Mouse (Mus musculus) layer of hippocampus, adult 18-20 months (tissue): ENCODE measurements around the gene Gm8890. TPM values are rescaled to one million over a fixed set of nuclear protein-coding genes. Genes with fewer than 3 reads are reported as not detected.
"Not testable (repeated sequence)": the region's sequence is repeated elsewhere in the genome, so short reads cannot be mapped to it uniquely, and the experiment has no call there.

Source experiments
- DNase-seq, 2 experiments: peaks; one replicate each; pipeline ENCODE4 v3.0.0; 2022; ENCODE audit warnings: low spot score in 2 of 2
- long read RNA-seq: library from polyadenylated mRNA; stranded (forward); transcript quantifications from one replicate; pipeline ENCODE4 v2.0.0, GENCODE M21; 2021
- total RNA-seq, 2 experiments: library from RNA; stranded (reverse); gene quantifications; 2 replicates each; pipeline ENCODE4 v1.2.3; 2021

Gm8890 gene
- total RNA-seq: not detected
- long read RNA-seq: 0 reads

DNA sequence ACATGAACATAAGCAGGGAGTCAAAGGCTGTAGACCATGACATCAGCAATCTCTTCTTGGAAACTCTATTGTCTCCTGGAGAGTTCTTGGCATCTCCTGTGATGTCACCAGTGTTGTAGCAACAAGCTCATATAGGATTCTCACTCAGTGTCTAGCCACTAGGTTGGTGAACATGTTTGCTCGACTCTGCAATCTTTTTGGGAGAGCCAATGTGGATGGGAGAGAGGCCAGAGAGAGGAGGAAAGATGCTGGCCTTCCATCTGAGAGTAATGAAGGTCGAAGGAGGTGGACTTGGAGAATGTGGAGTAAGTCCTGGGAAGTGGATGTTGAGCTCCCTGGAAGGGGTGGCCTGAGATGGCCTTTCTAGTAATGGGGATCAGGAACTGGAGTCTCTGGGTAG is at the start of gene Gm8890:
Gene Gm8890, plus strand, starts transcription at position 301 of the 400 bp plus-strand sequence.
- not testable (repeated sequence) for DNase-seq

DNA sequence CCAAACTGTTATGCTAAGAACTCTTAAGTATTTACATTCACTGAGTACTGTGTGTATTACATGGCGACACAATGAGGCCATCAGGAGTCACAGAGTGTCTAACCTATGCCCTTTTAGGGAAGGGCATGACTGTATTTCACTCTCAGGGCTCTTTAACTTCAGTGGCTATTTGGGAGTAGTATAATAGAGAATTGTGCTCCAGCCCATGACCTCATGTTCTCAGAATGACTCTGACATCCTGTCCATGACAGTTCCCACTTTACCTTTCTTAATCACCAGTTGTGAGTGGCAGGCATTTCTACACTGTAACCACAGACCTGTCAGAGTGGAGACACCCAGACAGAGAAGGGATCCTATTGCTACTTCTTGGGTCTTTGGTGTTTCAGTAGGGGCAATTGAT is 388 bp downstream of the Gm8890 start:
- not testable (repeated sequence) for DNase-seq

Other genes with a start within 250 kb of the Gm8890 start
- not detected for gene Gm8879, start 128.4 kb upstream of the Gm8890 start, total RNA-seq
- not detected for gene Gm5861, start 73.0 kb upstream of the Gm8890 start, total RNA-seq
- not detected for gene Speer1, start 85.5 kb downstream of the Gm8890 start, total RNA-seq
- not detected for gene Gm8897, start 160.4 kb downstream of the Gm8890 start, total RNA-seq
- not detected for gene Gm8906, start 246.7 kb downstream of the Gm8890 start, total RNA-seq